Mouse (Mus musculus) lung, embryonic 16.5 days (tissue): ENCODE data around the gene Prim2. TPM values are rescaled to one million over a fixed set of nuclear protein-coding genes. Genes with fewer than 3 reads are reported as not detected.

ENCODE experiments used
- ATAC-seq: fragments of 200-750 bp; cut with Nextera tagmentation; 2 replicates; pipeline ENCODE4 v1.8.0; 2017; ENCODE audit warnings: low read depth, mild to moderate bottlenecking, moderate library complexity
- H3K27ac ChIP-seq: fragments of 300-500 bp; sonication (generic); 2 replicates; pipeline ENCODE4 v1.5.1; 2014; ENCODE audit warnings: mild to moderate bottlenecking, control low read depth, low read length
- H3K27me3 ChIP-seq: fragments of 300-500 bp; sonication (generic); 2 replicates; pipeline ENCODE4 v1.6.1; 2014; ENCODE audit warnings: low read depth, low read length, mixed read lengths; ENCODE audit not compliant: control insufficient read depth, insufficient read depth
- H3K36me3 ChIP-seq: fragments of 300-500 bp; sonication (generic); 2 replicates; pipeline ENCODE4 v1.6.1; 2014; ENCODE audit warnings: low read length; ENCODE audit not compliant: control insufficient read depth, insufficient read depth
- H3K4me1 ChIP-seq: fragments of 300-500 bp; sonication (generic); replicated peaks from 2 replicates; pipeline ENCODE4 v1.6.1; 2014; ENCODE audit warnings: low read length, mixed read lengths; ENCODE audit not compliant: control insufficient read depth, insufficient read depth
- H3K4me2 ChIP-seq: fragments of 300-500 bp; sonication (generic); 2 replicates; pipeline ENCODE4 v1.6.1; 2014; ENCODE audit warnings: low read depth, low read length, control low read depth
- H3K4me3 ChIP-seq: fragments of 300-500 bp; sonication (generic); 2 replicates; pipeline ENCODE4 v1.5.1; 2014; ENCODE audit warnings: mild to moderate bottlenecking, low read length, control low read depth
- H3K9ac ChIP-seq: fragments of 300-500 bp; sonication (generic); 2 replicates; pipeline ENCODE4 v1.6.1; 2014; ENCODE audit warnings: low read length, control low read depth
- H3K9me3 ChIP-seq: fragments of 300-500 bp; sonication (generic); 2 replicates; pipeline ENCODE4 v1.6.1; 2016; ENCODE audit warnings: low read length; ENCODE audit not compliant: control insufficient read depth
- WGBS: fragments of 180-500 bp; shearing (Covaris S2); extraction: QIAGEN DNeasy Blood & Tissue Kit; methylation state at CpG from one replicate; pipeline ENCODE4 v1.1.7; 2014; 5-methylcytosine and 5-hydroxymethylcytosine counted together
- polyA plus RNA-seq: library from polyadenylated mRNA; unstranded; fragments of >200 nt; fragmentation: Nextera tagmentation; extraction: Ambion mirVana; gene quantifications from 2 replicates; pipeline ENCODE4 v1.2.1, GENCODE M21; 2015

Gene Prim2
- polyA plus RNA-seq, 1 experiment from 2014 or later, result 37.9 TPM

- Histone ChIP-seq H3K4me2 (no peak overlapping the region), H3K9me3 (no peaks in the 10 kb centered on the region), H3K4me1 (no peaks in the 10 kb centered on the region), H3K4me3 (no peak overlapping the region), H3K9ac (no peak overlapping the region), H3K27ac (no peak overlapping the region), H3K36me3 (no peaks in the 10 kb centered on the region), H3K27me3 (no peaks in the 10 kb centered on the region)
- ATAC-seq, result no peak
- WGBS, result 84% methylated on average over 7 of the region's 7 CpGs
Measured at GRCm38 (mm10) chr1:33480382-33480781, 189.2 kb downstream of the Prim2 start.

GRCm38 (mm10) chr1:33471069-33471468, 198.5 kb downstream of the Prim2 start:
- Histone ChIP-seq H3K27me3 (no peaks in the 10 kb centered on the region), H3K9ac (no peak overlapping the region), H3K4me3 (no peak overlapping the region), H3K4me2 (no peak overlapping the region), H3K9me3 (no peaks in the 10 kb centered on the region), H3K36me3 (no peaks in the 10 kb centered on the region), H3K27ac (no peak overlapping the region), H3K4me1 (no peaks in the 10 kb centered on the region)
- 82% methylated on average over 6 of the region's 6 CpGs for WGBS
- ATAC-seq, result no peak

- H3K9me3 ChIP-seq, result no peaks in the 10 kb centered on the region
- no peak overlapping the region for H3K4me3 ChIP-seq
- no peak for ATAC-seq
- no peak overlapping the region for H3K9ac ChIP-seq
- H3K4me1 ChIP-seq, result no peaks in the 10 kb centered on the region
- WGBS, result 92% methylated on average over 8 of the region's 8 CpGs
- H3K27ac ChIP-seq, result no peak overlapping the region
- no peaks in the 10 kb centered on the region for H3K36me3 ChIP-seq
- no peaks in the 10 kb centered on the region for H3K27me3 ChIP-seq
- H3K4me2 ChIP-seq, result no peak overlapping the region
Measured at GRCm38 (mm10) chr1:33470222-33470621, 199.4 kb downstream of the Prim2 start.

- 72% methylated on average over 5 of the region's 5 CpGs for WGBS
- Histone ChIP-seq H3K4me3 (no peak overlapping the region), H3K36me3 (no peaks in the 10 kb centered on the region), H3K9me3 (no peaks in the 10 kb centered on the region), H3K27ac (no peak overlapping the region), H3K27me3 (no peaks in the 10 kb centered on the region), H3K4me1 (no peaks in the 10 kb centered on the region), H3K9ac (no peak overlapping the region), H3K4me2 (no peak overlapping the region)
- no peak for ATAC-seq
Measured at GRCm38 (mm10) chr1:33464234-33464633, 205.4 kb downstream of the Prim2 start.

GRCm38 (mm10) chr1:33460703-33461102, 208.9 kb downstream of the Prim2 start:
- ATAC-seq, result no peak
- Histone ChIP-seq H3K4me1 (no peaks in the 10 kb centered on the region), H3K9ac (no peak overlapping the region), H3K4me3 (no peak overlapping the region), H3K9me3 (no peaks in the 10 kb centered on the region), H3K36me3 (no peaks in the 10 kb centered on the region), H3K27me3 (no peaks in the 10 kb centered on the region), H3K27ac (no peak overlapping the region), H3K4me2 (no peak overlapping the region)
- 90% methylated on average over 8 of the region's 8 CpGs for WGBS

- no peaks in the 10 kb centered on the region for H3K27me3 ChIP-seq
- H3K36me3 ChIP-seq, result no peaks in the 10 kb centered on the region
- no peak for ATAC-seq
- no peaks in the 10 kb centered on the region for H3K9me3 ChIP-seq
- no peaks in the 10 kb centered on the region for H3K4me1 ChIP-seq
- WGBS, result 99% methylated on average over 3 of the region's 3 CpGs
- no peak overlapping the region for H3K27ac ChIP-seq
- no peak overlapping the region for H3K4me2 ChIP-seq
- no peak overlapping the region for H3K9ac ChIP-seq
- no peak overlapping the region for H3K4me3 ChIP-seq
Measured at GRCm38 (mm10) chr1:33460262-33460661, 209.3 kb downstream of the Prim2 start.

GRCm38 (mm10) chr1:33458950-33459349, 210.6 kb downstream of the Prim2 start:
- Histone ChIP-seq H3K4me3 (no peak overlapping the region), H3K36me3 (no peaks in the 10 kb centered on the region), H3K4me1 (no peaks in the 10 kb centered on the region), H3K9me3 (no peaks in the 10 kb centered on the region), H3K9ac (no peak overlapping the region), H3K4me2 (no peak overlapping the region), H3K27ac (no peak overlapping the region), H3K27me3 (no peaks in the 10 kb centered on the region)
- WGBS, result 85% methylated on average over 3 of the region's 3 CpGs
- no peak for ATAC-seq

GRCm38 (mm10) chr1:33454251-33454650, 215.3 kb downstream of the Prim2 start:
- WGBS, result 85% methylated on average over 6 of the region's 6 CpGs
- no peak overlapping the region for H3K4me3 ChIP-seq
- H3K27me3 ChIP-seq, result no peaks in the 10 kb centered on the region
- no peaks in the 10 kb centered on the region for H3K4me1 ChIP-seq
- ATAC-seq, result no peak
- H3K36me3 ChIP-seq, result no peaks in the 10 kb centered on the region
- no peak overlapping the region for H3K9ac ChIP-seq
- no peak overlapping the region for H3K4me2 ChIP-seq
- no peak overlapping the region for H3K27ac ChIP-seq
- H3K9me3 ChIP-seq, result no peaks in the 10 kb centered on the region

- no peaks in the 10 kb centered on the region for H3K9me3 ChIP-seq
Measured at GRCm38 (mm10) chr1:33453299-33453698, 216.3 kb downstream of the Prim2 start.

GRCm38 (mm10) chr1:33447179-33447578, 222.4 kb downstream of the Prim2 start:
- ATAC-seq, result no peak
- no peak overlapping the region for H3K27ac ChIP-seq
- WGBS, result 77% methylated on average over 4 of the region's 4 CpGs

More at GRCm38 (mm10) chr1:33453299-33453698, 216.3 kb downstream of the Prim2 start:
- Histone ChIP-seq H3K4me2 (no peak overlapping the region), H3K9ac (no peak overlapping the region), H3K4me1 (no peaks in the 10 kb centered on the region), H3K27ac (no peak overlapping the region), H3K4me3 (no peak overlapping the region), H3K36me3 (no peaks in the 10 kb centered on the region), H3K27me3 (no peaks in the 10 kb centered on the region)
- 78% methylated on average over 9 of the region's 9 CpGs for WGBS
- ATAC-seq, result no peak

More at GRCm38 (mm10) chr1:33447179-33447578, 222.4 kb downstream of the Prim2 start:
- H3K9ac ChIP-seq, result no peak overlapping the region
- H3K4me1 ChIP-seq, result no peaks in the 10 kb centered on the region
- no peaks in the 10 kb centered on the region for H3K36me3 ChIP-seq
- H3K27me3 ChIP-seq, result no peaks in the 10 kb centered on the region
- H3K9me3 ChIP-seq, result no peaks in the 10 kb centered on the region
- no peak overlapping the region for H3K4me3 ChIP-seq
- H3K4me2 ChIP-seq, result no peak overlapping the region
